13 mouse cellular contexts compared by ENCODE assay signal in genomic region chr5:119626154-119626553, GRCm38 (mm10). TPM values are rescaled to one million over a fixed set of nuclear protein-coding genes. Genes with fewer than 3 reads are reported as not detected.
DNase-seq lines count a peak whose midpoint lies in the region; ATAC-seq and TF ChIP-seq lines count a peak whose summit lies in the region.
"Had no signal": no experiment of that assay in that cellular context is flagged by ENCODE, and none has a peak within 500 bp of the region (broad histone marks: within the 10 kb centered on the region; RNA-seq: fewer than 3 reads in every experiment).

No protein-coding gene starts in this region.

- WGBS in heart, embryonic 11.5 days (ENCODE audit: insufficient replicate concordance): 12% methylated on average over 9 of the region's 9 CpGs
- 37% methylated on average over 9 of the region's 9 CpGs for WGBS in lung, postnatal 0 days
- WGBS in embryonic facial prominence, embryonic 12.5 days: 23% methylated on average over 9 of the region's 9 CpGs
- 10% methylated on average over 9 of the region's 9 CpGs for WGBS in limb, embryonic 12.5 days

- no peaks in the 10 kb centered on the region for H3K9me3 ChIP-seq in heart, embryonic 11.5 days (replicated peaks; ENCODE audit: control insufficient read depth, low read length)
- no peaks in the 10 kb centered on the region for H3K9me3 ChIP-seq in lung, postnatal 0 days (ENCODE audit: low read length)
- H3K9me3 ChIP-seq in embryonic facial prominence, embryonic 12.5 days: no peaks in the 10 kb centered on the region
- H3K9me3 ChIP-seq in limb, embryonic 12.5 days: no peaks in the 10 kb centered on the region
- H3K9me3 ChIP-seq: liver, embryonic 12.5 days; stomach, embryonic 15.5 days had no signal

- no peak overlapping the region for H3K9ac ChIP-seq in heart, embryonic 11.5 days (ENCODE audit: low read depth, low read length)
- H3K9ac ChIP-seq in lung, postnatal 0 days (replicated peaks; ENCODE audit: low read depth): no peak overlapping the region
- no peak overlapping the region for H3K9ac ChIP-seq in embryonic facial prominence, embryonic 12.5 days
- no peak overlapping the region for H3K9ac ChIP-seq in limb, embryonic 12.5 days (replicated peaks)
- H3K9ac ChIP-seq: liver, embryonic 12.5 days; stomach, embryonic 15.5 days had no signal

- DNase-seq in heart, adult 9 months (ENCODE audit: low spot score in 2 of 2): no peak
- DNase-seq in lung, postnatal 0 days (ENCODE audit: low spot score): no peak
- no peak for DNase-seq in lung, postnatal 25 days (ENCODE audit: low spot score)
- DNase-seq in yolk sac, embryonic 10.5 days (ENCODE audit: low spot score): no peak
- DNase-seq in spleen, postnatal 36 days (ENCODE audit: low spot score in 2 of 2): no peak
- DNase-seq: heart, adult 11 months; kidney, adult 9 months; thymus, postnatal 14 days had no signal

- no peak overlapping the region for H3K4me3 ChIP-seq in heart, embryonic 11.5 days (ENCODE audit: low read depth, low read length)
- no peak overlapping the region for H3K4me3 ChIP-seq in lung, postnatal 0 days (ENCODE audit: low read depth, low read length)
- H3K4me3 ChIP-seq in embryonic facial prominence, embryonic 12.5 days: no peak overlapping the region; the same call in 1 of the 2 replicates
- peak overlapping the region; percentile 20; the same call in 1 of the 2 replicates for H3K4me3 ChIP-seq in limb, embryonic 12.5 days (replicated peaks)
- H3K4me3 ChIP-seq: liver, embryonic 12.5 days had no signal

- no peak for ATAC-seq in heart, embryonic 11.5 days (replicated peaks; ENCODE audit: insufficient number of reproducible peaks, low FRiP score, low TSS enrichment)
- peak; percentile 53 for ATAC-seq in lung, postnatal 0 days
- no peak for ATAC-seq in embryonic facial prominence, embryonic 12.5 days (ENCODE audit: insufficient number of reproducible peaks, insufficient read depth, low FRiP score, low TSS enrichment)
- ATAC-seq in limb, embryonic 12.5 days (ENCODE audit: insufficient number of reproducible peaks, insufficient read depth, low FRiP score, low TSS enrichment, low read depth): no peak
- ATAC-seq: liver, embryonic 12.5 days had no signal

- no peak for TF ChIP-seq CTCF in lung, postnatal 0 days (IDR thresholded peaks at IDR 0.05)

- H3K4me1 ChIP-seq in heart, embryonic 11.5 days (ENCODE audit: control insufficient read depth, insufficient read depth, low read length): 0 out of 2 replicates have a peak, but pooled peaks cover 6% of the 10 kb centered on the region
- peaks cover 4% of the 10 kb centered on the region; the same call in 1 of the 2 replicates for H3K4me1 ChIP-seq in lung, postnatal 0 days (ENCODE audit: insufficient read depth, low read depth, low read length)
- H3K4me1 ChIP-seq in embryonic facial prominence, embryonic 12.5 days: peaks cover 44% of the 10 kb centered on the region
- H3K4me1 ChIP-seq in limb, embryonic 12.5 days (replicated peaks): peaks cover 52% of the 10 kb centered on the region

- H3K36me3 ChIP-seq in heart, embryonic 11.5 days (ENCODE audit: control insufficient read depth, insufficient read depth, low read length): no peaks in the 10 kb centered on the region
- H3K36me3 ChIP-seq in lung, postnatal 0 days (ENCODE audit: insufficient read depth, low read length): no peaks in the 10 kb centered on the region
- no peaks in the 10 kb centered on the region for H3K36me3 ChIP-seq in embryonic facial prominence, embryonic 12.5 days
- H3K36me3 ChIP-seq in limb, embryonic 12.5 days: no peaks in the 10 kb centered on the region
- H3K36me3 ChIP-seq: liver, embryonic 12.5 days; stomach, embryonic 15.5 days had no signal

- H3K4me2 ChIP-seq in heart, embryonic 11.5 days: peak overlapping the region; percentile 47
- peak overlapping the region; percentile 44 for H3K4me2 ChIP-seq in lung, postnatal 0 days (replicated peaks; ENCODE audit: low read depth, low read length)
- H3K4me2 ChIP-seq in embryonic facial prominence, embryonic 12.5 days (replicated peaks): peak overlapping the region; percentile 44
- no peak overlapping the region for H3K4me2 ChIP-seq in limb, embryonic 12.5 days

- no peak overlapping the region for H3K27ac ChIP-seq in heart, embryonic 11.5 days (ENCODE audit: low read depth, low read length)
- no peak overlapping the region for H3K27ac ChIP-seq in lung, postnatal 0 days (ENCODE audit: low read length)
- H3K27ac ChIP-seq in embryonic facial prominence, embryonic 12.5 days: peak overlapping the region; percentile 72; the same call in 1 of the 2 replicates
- no peak overlapping the region for H3K27ac ChIP-seq in limb, embryonic 12.5 days
- H3K27ac ChIP-seq: liver, embryonic 12.5 days; stomach, embryonic 15.5 days had no signal

- H3K27me3 ChIP-seq in heart, embryonic 11.5 days (ENCODE audit: control insufficient read depth, insufficient read depth, low read length): peaks cover 58% of the 10 kb centered on the region
- no peaks in the 10 kb centered on the region for H3K27me3 ChIP-seq in lung, postnatal 0 days (replicated peaks; ENCODE audit: insufficient read depth, low read length)
- peaks cover 39% of the 10 kb centered on the region for H3K27me3 ChIP-seq in embryonic facial prominence, embryonic 12.5 days
- peaks cover 97% of the 10 kb centered on the region for H3K27me3 ChIP-seq in limb, embryonic 12.5 days

- TF ChIP-seq EP300 in lung, postnatal 0 days (IDR thresholded peaks at IDR 0.05): no peak

RNA-seq across cellular contexts. Expression of gene Tbx3, which starts 44.3 kb away (rescaled TPM):
- 12.8 and 14.5 TPM in 2 replicates for polyA plus RNA-seq in heart, embryonic 11.5 days (2014; fragmentation: Nextera tagmentation; extraction: Ambion mirVana)
- 44.7 and 54.8 TPM in 2 replicates for polyA plus RNA-seq in lung, postnatal 0 days (2015; fragmentation: Nextera tagmentation; extraction: Ambion mirVana)
- 59.5 and 65.3 TPM in 2 replicates for polyA plus RNA-seq in embryonic facial prominence, embryonic 12.5 days (2016; fragmentation: Nextera tagmentation; extraction: Ambion mirVana)
- polyA plus RNA-seq in limb, embryonic 12.5 days (2016; fragmentation: Nextera tagmentation; extraction: Ambion mirVana): 38.3 and 42.4 TPM in 2 replicates
